Mouse (Mus musculus) central nervous system, embryonic 14 days (tissue): ENCODE data around the gene Fam136a. TPM values are rescaled to one million over a fixed set of nuclear protein-coding genes. Genes with fewer than 3 reads are reported as not detected.

Experiments
- polyA plus RNA-seq: library from polyadenylated mRNA; depleted of rRNA; stranded (reverse); fragments of >200 nt; gene quantifications from 2 replicates; pipeline ENCODE4 v1.2.3, GENCODE M21; 2012; rRNA removed

Gene Fam136a
- polyA plus RNA-seq: 47.6 and 51.4 TPM in 2 replicates

DNA sequence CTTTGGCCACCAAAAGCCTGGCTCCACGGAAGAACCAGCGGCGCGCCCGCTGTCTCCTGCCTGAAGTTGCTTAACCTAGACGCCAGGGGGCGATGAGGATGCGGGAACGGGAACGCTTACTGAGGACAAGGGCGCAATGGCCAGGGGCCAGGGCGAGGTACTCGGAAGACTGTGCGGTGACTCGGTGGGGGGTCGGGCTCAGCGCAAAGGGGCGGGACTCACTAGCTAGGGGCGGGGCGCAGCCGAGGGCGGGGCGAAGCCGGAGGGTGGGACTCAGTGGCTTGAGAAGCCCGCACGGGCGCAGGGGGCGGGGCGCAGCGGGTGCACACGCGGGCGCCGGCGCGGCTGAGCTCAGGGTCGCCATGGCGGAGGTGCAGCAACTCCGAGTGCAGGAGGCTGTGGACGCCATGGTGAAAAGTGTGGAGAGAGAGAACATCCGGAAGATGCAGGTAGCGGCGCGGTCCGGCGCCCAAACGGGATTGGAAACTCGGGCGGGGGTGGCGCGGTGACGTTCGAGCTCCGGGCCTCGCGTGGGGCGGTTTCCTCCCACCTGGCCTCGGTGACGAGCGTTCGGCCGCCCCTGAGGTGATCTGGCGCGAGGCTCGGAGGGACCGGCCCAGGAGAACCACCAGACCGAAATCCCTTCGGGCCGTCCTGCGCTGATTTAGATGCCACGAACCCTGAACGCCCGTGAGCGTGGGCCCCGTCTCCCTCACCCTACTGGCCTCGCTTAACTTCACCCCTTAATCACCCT lies at the start of gene Fam136a:
Gene Fam136a, plus strand, starts transcription at position 276 of the 754 bp plus-strand sequence.

GRCm38 (mm10) chr6:86370764-86371339 lies 5.4 kb downstream of the Fam136a start, which contains the start of gene Snrpg:
TSS of gene Snrpg (plus strand) at chr6:86371304.

DNA sequence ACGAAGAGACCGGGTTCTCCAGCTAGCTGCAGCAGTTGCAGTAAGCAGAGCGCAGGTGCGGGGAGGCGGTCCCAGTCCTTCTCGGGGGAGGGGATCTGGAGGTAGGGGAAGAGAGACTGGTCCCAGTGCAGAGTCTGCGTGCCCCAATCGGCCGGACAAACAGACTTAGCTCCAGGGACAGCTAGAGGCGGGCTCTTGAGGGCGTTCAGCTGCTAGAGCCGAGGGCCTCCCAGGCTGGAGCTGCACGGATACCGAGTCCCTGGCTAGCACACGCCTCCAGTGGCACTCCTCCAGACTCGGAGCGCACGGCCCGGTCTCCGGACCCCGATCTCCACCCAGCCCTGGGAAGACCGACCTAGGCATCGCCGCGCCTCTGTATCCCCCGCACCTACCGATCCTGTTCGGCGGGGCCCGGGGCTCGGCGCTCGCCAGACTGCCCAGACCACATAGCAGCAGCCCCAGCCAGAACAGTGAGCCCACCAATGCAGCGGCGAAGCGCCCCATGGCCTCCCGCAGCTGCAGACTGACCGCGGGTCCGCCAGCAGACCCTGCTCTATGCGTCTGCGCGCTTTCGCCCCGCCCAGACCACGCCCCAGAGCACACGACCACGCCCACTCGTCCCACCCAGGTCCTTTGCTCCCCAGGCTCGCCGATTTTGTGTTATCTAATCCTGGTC lies 31.3 kb downstream of the Fam136a start, which contains the start of gene Pcyox1:
Gene Pcyox1, minus strand, starts transcription at position 574 of the 676 bp plus-strand sequence.

DNA sequence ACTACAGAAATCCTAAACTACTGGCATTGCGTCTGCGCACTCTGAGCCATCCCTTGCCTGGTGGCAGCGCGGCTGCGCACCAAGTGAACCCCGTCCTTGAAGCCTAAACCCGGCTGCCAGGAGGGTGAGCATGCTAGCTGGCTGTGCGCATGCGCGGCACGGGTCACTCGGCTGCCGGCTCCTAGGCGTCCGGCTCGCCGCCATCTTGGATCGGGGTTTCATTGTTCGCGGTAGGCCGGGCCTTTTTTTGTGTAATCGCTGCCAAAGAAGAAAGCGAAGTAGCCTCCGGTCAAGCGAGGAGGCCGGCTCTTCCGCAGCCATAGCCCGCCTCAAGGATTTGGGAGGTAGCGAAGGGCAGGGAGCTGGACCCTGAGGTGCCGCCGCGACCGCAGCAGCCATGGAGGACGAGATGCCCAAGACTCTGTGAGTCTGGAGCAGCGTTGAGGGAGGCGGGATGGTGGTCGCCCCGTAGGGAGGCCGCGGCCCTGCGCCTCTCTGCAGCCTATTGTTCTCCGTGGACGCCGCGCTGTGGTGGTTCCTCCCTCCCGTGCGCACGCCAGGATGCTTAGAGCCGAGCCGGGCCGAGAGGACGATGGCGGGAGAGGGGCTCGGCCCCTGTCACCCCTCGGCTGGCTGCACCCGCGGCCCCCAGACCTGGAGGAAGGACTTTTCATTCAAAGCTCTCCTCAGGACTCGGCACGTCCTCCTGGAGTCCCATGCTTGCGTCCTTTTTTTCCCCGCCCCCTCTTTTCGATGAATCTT lies 38.8 kb downstream of the Fam136a start, which contains the start of gene Tia1:
Gene Tia1, plus strand, starts transcription at position 120 of the 762 bp plus-strand sequence.

Other genes starting within 250 kb of the Fam136a start
- gene Tgfa, start 170.4 kb upstream of the Fam136a start, polyA plus RNA-seq: 5.2 and 5.9 TPM in 2 replicates
- gene Snrpg, start 5.7 kb downstream of the Fam136a start, polyA plus RNA-seq: 573 and 729 TPM in 2 replicates
- 61.4 and 71.0 TPM in 2 replicates for gene Pcyox1, start 31.5 kb downstream of the Fam136a start, polyA plus RNA-seq
- 324 and 385 TPM in 2 replicates for gene Tia1, start 38.6 kb downstream of the Fam136a start, polyA plus RNA-seq
- gene Gm44790, start 61.0 kb downstream of the Fam136a start, polyA plus RNA-seq: 1.8 and 2.5 TPM in 2 replicates
- gene C87436, start 72.7 kb downstream of the Fam136a start, polyA plus RNA-seq: 19.0 and 21.5 TPM in 2 replicates
- gene Pcbp1, start 160.7 kb downstream of the Fam136a start, polyA plus RNA-seq: 240 and 247 TPM in 2 replicates